Mouse (Mus musculus): ENCODE data around the gene Chchd6. TPM values are rescaled to one million over a fixed set of nuclear protein-coding genes. Genes with fewer than 3 reads are reported as not detected.

Chchd6 gene
- total RNA-seq, 4 experiments from 2014 or later: 68.3 to 73.7 (median 71.1) TPM

DNA sequence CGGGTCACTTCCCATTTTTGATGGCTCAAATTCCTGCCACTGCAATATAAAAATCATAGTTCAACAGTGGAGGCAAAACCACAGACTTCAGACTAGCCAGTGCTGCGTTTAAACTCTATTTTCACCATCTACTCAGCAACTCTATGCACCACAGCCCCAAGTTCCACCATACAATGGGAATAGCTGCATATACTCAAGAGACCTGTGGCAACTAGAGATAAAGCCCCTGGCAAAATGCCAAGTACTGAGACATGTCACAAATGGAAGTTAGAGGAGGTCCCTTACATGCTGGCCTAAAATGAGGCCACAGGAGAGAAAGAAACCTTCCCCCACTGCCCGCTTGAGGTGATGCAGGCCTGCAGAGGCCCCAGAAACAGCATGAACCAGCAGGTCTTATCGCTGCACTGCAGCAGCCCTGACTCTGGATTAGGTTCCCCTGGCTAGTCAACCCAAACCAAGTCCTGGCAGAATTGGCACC, 139.9 kb downstream of the Chchd6 start:
- no peak for DNase-seq (ENCODE audit: low spot score in 2 of 2)

DNA sequence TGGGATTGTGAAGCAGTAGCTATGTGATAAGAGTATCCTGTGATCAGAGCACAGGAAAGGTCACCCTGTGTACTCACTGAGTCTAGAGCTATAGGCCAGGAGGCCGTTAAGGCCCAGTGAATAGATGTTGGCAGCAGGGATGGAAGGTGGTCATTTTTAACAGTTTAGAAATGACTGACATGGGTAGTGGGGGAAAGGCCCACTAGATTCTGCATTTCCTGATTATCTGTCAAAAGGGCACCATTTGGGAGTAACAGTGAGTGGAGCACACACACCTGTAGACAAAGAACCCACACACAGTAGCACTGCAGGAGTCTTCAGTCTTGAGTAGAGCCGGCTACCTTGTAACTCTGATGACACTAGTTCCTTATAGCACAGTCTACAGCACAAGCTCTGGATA, 141.0 kb downstream of the Chchd6 start:
- no peak for DNase-seq (ENCODE audit: low spot score in 2 of 2)

DNA sequence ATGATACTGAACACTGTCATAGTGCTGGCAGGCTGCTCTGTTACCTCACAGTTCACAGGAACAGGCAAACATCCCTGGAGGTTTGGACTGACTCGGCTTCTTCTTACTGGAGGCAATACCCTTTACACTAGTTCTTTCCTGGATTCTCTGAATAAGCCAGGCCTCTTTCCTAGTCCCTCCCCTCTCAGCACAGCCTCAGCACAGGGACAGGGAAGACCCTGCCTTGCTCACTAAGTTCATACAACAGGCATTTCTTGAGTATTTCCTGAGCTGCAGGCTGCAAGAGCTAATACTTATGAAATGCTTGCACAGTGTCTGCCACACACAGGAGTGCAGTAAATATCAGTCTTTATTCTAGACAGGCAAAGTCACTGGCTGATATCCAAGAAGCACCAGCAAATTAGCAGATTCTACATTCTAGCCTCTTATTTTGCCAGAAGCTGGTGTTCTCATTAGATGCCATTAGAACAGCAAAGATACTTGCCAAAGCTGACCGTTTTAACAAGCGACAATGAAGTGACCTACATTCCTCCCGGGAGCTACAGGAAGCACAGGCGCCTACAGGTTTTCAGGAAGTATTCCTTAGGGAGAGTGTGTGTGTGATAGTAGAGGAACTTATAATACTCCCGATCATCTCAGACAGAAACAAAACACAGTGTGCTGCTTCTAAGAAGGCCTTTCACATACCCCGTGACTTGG, 142.3 kb downstream of the Chchd6 start:
- DNase-seq (ENCODE audit: low spot score in 2 of 2): peak; percentile 31 to 42

DNA sequence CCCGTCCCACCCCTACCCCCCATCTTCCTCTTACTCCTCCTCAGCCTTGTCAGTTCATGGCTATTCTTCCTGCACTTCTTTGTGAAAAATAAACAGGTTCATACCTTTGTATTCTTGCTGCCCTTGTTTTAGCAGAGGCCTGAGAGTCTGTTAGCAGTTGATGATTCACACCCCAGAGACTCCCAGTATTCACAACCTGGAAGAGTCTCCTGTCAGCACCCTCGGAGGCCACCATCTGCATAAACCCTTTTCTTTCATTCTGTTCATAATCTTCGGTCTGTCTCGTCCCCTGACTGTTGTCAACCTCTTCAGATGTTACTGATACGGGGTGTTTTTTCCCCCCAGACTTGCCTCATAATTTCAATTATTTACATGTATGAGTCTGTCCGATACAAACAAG, 143.1 kb downstream of the Chchd6 start:
- no peak for DNase-seq (ENCODE audit: low spot score in 2 of 2)

DNA sequence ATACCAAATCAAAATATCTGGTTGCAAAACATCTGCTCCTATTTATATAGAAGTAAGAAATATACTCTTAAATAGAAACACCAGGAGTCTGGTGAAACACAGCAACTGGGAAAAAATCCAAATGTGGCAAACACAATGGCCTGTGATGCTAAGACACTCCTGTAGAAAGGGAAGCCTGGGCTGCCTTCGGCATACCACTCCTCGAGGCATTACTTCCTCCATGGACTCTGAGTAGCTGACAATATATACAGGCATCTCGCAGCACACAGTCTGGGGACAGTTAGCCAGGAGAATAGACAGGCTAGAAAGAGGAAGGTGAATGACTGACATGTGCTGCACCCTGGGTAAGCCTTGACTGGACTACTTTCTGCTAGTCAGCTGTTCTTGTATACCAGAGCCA, 146.7 kb downstream of the Chchd6 start:
- DNase-seq (ENCODE audit: low spot score in 2 of 2): no peak

DNA sequence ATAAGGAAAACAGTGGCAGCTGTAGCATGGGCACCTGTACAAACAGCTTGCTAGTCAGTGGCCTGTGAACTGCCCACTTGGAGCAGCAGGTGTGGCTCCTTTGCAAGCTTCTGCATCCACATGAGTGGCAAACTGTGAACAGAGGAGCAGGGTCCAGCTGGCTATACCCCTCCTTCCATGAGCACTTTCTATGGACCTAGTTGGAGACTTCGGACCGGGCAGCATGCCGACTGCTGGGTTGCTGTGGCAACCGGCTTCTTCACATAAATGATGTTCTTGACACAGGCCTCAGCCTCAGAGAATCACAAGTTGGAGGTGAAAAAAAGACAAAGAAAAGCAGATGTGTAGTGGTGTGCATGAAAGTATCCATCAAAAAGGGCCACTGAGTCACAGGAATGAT, 154.8 kb downstream of the Chchd6 start:
- DNase-seq (ENCODE audit: low spot score in 2 of 2): no peak

DNA sequence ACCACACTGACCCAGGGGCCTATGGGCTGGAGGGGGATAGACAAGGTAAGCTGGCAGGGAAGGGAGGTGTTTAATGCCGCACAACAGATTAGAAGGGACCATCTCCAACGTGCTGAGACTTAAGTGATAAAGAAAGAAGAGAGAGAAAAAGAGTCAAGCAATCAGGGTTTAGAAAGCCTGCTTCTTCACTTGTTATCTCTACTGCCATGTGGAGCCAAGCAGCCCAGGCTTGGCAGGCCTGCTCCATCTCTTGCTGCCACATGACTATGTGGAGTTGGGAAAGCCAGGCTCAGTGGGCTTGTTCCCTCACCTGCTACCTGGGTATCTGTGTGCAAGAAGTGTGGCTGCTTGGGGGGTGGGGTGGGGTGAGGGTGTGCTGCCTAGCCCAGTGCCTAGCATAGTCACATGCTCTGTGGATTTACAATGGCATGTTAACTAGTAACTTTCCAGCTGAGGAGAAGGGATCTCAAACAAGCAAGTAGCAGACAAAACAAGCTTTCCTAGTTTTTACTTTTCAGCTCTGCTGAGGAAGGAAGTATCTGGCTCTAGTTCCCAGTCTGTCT, 163.5 kb downstream of the Chchd6 start:
- DNase-seq (ENCODE audit: low spot score in 2 of 2): no peak

DNA sequence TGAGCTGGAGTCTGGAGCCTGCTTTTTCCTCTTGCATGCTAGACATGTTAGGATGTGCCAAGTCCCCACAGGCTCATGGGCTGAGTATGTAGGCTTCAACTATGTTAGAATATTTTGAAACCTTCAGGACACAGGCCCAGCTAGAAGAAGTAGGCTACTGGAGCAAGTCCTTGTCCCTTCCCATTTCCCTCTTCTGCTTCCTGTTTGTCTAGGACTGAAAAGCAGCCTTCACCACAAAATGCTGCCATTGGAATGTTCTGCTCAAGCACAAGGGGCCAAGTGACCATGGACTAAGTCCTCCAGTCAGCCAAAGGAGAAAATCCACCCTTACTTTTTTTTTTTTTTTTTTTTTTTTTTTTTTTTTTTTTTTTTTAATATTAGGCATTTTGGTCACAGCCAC, 164.7 kb downstream of the Chchd6 start:
- no peak for DNase-seq (ENCODE audit: low spot score in 2 of 2)

DNA sequence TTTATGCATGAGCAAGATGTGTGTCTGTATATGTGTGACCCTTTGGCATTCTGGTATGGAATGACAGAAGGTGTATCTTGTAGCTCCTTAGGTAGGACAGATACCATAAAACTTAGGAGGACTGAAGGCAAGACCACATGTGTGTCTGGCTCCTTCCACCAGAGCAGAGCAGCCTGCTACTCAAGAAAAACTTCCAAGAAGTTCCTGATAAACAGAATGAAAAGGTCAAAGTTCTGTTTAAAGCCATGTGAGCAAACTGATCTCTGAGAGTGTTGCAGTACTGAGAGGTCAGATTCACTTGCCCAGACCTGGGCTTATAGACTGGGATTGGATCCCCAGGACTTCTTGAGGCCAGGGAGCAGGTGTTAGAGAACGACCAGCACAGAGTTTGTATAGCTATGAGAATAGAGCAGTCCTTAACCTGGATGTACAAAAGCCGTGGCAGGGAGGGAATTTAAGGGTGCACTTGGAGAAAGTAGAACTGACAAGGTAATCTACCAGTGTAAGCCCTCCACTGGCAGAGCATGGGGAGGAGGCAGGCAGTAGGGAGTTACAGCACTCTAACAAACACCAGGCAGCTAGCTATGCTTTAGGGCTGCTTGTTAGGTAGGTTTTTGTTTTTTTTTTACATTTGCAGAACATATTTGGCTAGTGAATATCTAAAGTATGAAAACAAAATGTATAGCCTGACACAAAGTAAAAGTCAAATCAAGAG, 166.6 kb downstream of the Chchd6 start:
- no peak for DNase-seq (ENCODE audit: low spot score in 2 of 2)

DNA sequence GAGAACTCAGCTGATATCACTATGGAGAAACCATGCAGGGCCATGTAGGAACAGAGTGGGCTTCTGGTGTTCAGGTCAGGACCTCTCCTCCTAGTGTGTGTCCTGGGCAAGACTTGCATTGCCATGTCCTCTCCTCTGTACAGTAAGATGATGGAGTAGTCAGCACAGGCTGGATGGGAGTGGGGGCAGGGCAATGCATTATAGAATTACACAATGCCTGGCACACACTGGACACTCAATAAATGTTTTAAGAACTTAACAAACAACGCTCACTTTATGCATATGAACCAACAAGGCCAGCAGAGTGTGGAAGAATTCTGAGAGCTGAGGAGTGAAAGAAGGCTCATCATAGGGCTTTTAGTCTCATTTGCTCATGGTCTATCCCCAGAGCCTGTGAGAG, 171.0 kb downstream of the Chchd6 start:
- DNase-seq (ENCODE audit: low spot score in 2 of 2): no peak

DNA sequence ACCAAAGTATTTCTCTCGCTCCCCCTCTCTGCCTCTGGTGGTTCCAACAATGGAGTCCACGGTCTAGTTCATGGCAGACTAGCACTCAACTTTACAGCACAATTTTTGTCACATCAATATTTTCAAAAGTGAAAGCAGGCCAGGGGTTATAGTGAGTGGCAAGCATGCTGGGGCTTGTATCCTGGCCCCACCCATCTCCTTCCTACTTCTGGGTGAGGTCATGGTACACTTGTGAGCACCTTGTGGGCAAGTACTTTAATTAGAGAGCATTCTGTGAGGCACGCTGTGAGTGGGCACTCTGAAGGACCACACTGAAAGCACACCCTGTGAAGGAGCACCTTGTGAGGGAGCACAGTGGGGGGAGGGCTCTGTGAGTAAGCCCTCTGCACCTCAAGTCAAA, 172.8 kb downstream of the Chchd6 start:
- DNase-seq (ENCODE audit: low spot score in 2 of 2): no peak

DNA sequence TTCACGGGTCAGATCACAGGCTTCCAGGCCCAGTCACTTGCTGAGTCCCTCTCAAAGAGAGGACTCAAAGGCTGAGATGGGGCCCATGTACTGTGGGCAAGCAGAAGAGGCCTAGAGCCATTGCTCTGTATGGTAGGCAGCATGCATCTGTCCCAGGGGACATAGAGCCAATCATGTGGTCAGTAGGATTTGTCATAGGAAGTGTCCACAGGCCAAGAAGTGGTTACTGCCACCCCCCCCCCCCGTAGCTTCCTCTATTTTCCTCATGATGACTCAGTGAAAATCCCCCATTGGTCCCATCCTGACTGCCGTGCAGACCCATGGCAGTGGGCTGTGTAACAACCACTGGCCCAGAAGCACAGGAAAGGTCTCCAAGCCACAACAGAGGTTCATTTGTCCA, 173.5 kb downstream of the Chchd6 start:
- DNase-seq (ENCODE audit: low spot score in 2 of 2): no peak

DNA sequence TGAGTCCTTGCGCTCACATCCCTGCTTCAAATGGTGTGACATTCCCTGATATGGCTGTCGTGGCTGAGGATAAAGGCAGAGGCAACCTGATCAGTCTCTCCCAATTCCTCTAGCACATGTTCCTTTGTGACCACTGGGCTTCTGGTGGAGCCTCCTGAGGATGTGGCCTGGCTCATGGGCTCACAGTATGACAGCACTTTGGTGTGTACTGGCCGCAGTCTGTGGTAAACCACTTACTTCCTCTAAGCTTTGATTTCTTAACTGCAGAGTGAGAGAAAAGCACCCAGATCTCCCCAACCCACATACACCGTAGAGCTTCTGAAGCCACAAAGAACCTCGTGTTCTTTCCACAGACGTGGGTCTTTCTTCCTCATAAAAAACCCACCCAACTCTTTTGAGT, 173.9 kb downstream of the Chchd6 start:
- DNase-seq (ENCODE audit: low spot score in 2 of 2): no peak

DNA sequence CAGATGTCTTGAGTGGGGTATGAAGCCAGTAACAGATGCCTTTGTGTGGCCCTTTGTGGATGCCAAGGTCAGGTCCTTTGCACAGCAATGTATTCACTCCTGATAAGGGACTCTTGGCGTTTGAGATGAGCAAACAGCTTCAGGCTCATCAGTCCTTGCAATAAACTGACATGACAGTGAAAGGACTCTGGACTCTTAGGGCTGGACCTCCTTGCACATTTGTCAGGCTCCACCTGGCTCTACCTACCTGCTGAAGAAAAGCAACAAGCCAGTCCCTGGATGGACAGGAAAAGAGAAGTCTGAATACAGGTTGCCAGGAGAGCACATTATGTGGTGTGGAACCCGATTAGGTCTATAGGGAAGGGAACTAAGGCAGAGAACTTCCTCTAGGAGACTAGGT, 174.7 kb downstream of the Chchd6 start:
- DNase-seq (ENCODE audit: low spot score in 2 of 2): no peak

DNA sequence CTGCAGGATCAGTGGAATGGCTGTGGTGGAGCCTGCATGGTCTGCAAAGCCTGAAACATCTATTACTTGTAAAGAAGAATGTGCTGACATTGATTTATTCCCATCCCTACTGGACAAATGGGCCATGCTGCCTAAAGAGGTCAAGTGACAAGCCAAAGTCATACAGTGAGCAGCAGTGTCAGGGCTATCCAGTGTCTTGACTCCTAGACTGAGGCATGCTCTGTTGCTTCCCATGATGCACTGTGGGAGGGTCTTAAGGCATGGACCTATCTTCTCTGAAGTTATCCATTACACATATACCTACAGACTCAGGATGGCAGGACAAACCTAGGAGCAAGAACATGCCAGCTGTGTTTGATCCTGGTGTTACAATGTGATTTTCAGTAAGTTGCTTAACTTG, 175.3 kb downstream of the Chchd6 start:
- no peak for DNase-seq (ENCODE audit: low spot score in 2 of 2)

DNA sequence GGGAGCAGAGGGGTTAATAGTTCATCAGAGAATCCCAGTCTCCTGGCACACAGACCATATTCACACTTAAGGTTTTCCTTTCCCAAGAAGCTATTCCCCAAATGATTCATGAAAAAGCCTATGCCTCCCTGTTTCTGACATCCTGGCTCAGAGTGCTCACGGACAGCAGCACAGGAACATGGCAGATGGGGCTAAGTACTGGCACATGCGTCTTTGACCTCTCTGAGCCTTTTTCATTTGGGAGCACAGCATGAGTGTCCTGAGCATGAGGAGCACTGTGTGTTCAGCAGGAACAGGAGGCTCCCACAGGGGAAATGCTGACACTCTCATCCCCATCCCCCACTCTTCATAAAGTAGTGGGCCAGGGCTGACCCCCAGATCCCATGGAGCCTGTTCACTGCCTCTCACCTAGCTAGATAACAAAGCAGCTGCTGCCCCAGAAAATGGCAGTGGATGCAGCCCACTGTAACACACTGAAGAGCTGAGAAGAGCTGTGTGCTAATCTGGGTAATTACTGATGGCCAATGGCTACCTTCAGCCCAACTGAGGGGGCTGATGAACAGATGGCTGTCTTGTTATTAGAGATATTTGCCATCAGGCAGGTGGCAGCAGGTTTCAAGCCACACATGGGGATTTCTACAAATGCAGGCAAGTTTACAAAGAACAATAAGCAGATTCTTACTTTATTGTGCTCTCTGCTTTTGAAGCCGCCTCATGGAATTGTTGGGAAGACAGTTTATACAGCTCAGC, 176.2 kb downstream of the Chchd6 start:
- DNase-seq (ENCODE audit: low spot score in 2 of 2): no peak

DNA sequence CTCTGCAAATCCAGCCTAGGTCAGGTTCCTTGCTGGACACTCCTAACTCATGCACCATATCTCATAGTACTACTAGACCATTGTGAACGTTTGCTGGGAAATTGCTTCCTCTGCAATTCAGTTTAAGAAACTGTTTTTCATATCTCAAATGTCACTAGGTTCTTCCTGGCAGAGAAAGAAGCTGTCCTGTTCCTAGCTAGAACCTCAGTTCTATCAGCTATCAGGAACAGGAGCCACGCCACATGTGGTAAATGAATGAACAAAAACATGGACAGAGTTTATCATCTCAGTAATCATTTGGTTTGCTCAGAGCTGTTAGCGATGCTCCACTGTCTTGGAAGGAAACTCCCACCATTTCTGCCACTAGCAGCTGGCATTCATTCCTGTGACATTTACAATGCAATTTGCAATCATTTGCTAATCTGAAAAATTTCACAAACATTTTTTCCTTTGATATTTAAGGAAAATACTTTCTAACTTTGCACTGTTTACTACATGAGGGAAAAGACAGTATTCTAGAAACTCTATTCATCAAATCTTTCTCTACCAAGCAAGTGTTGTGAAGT, 179.3 kb downstream of the Chchd6 start:
- DNase-seq (ENCODE audit: low spot score in 2 of 2): no peak

DNA sequence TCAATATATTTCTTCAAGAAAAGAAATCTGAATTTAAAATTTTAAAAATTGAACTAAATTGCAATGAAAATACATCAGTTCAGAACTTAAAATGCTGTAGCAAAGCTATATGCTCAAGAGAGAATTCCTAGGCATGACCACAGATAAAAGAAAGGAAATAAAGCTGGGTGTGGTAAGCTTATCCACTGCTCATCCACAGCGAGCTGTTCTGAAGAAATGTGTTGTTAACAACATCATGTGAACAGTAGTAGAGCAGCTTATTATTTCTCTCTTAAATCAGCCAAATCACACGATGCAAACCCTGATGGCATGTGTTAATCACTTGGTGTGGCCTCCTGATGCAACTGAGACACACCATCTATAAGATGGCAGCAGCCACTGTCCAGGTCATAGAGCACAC, 180.4 kb downstream of the Chchd6 start:
- DNase-seq (ENCODE audit: low spot score in 2 of 2): no peak

DNA sequence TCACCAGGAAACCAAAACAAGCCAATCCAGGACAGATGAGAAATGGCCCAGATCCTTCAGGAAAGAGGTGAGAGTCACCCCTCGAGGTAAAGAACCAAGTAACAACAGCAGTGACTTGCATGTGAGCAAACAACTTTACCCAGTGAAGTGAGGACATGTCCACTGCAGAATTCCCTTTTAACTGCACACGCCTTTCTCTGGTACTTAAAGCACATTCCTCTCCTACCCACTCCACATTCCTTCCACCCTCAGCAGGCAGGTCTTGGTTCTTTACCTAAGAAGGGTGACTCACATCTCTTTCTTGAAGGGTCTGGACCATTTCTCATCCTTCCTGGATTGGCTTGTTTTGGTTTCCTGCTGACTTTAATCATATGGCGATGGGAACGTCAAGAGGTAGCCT, 181.3 kb downstream of the Chchd6 start:
- DNase-seq (ENCODE audit: low spot score in 2 of 2): no peak

DNA sequence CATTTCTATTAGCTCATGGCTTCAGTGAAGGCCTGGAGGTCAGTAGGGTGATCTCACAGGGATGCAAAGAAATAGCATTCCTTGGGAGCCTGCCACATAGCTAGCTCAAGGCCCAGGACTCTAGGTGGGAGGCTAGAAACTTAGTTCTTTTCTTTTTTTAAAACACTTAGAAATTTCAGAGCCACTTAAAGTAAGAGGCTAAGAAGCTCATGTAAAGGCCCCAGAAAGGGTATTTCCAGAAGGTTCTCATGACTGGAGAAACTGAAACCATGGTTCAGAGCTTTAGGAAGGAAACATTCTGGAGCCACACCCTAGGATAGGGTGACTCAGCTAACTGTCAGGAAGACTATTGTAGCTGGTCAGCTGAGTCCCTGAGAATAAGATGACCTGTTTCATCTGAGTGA, 182.0 kb downstream of the Chchd6 start:
- DNase-seq (ENCODE audit: low spot score in 2 of 2): no peak

DNA sequence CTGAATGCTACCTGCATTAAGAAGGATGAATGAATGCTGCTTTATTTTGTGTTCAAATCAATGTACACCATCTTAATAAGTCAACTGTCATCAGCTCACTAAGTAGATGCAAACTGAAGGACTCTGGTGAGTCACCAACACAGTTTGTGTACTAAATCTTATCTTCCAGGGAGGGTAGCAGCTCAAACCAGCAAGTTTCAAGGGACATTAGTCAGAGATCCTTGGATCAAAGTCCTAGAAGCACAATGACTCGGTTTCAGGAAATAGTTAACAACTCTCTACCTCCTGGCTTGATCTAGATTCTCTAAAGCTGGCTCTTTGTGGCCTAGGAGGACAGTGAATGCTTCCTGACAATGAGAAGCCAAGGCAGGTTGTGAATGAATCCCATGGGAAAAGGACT, 182.9 kb downstream of the Chchd6 start:
- DNase-seq (ENCODE audit: low spot score in 2 of 2): no peak

DNA sequence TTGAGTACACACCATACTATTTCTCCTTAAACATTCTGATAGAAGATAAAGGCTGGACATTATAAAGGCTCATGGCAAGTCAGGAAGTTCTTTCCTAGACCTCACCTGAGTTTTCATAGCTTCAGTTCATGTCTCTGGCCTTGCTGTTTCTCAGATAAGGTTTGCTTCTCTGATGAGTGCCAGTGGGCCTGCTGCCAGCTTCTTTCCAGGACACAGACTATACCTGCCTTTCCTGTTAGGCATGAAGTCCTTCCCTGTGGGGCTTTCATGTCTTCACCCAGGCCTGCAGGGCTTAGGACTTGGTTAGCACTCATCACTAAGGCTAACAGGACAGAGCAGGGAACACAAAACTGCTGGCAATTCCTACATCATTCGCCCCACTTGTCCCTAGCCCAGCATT, 186.4 kb downstream of the Chchd6 start:
- no peak for DNase-seq (ENCODE audit: low spot score in 2 of 2)
